Mouse (Mus musculus) 416B (cell line): ENCODE measurements around the gene Slc2a3.

Source experiments
- DNase-seq: peaks from one replicate; pipeline ENCODE4 v3.0.0; 2011; ENCODE audit warnings: low read depth

The Slc2a3 gene

DNA sequence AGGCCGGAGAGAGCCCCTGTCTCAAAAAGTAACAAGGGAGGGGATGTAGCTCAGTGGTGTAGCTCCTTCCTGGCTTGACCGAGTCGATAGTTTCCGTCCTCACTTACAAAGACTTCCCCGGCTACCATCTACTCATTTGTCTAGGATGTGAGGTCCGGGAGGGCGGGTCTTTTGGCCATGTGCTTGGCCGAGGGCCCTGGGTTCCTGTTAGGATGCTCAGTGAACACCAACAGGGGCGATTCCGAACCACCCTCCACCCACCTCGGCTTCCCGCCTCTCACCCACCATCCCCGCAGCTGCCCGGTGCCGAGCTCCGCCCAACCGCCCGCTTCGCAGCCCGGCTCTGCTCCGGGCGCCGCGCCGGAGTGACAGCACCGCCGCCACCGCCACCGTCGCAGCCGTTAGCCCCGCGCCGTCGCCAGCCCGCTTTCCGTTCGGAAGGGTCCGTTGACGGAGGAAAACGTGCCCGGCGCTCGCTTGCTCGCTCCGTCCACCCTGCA lies at the start of gene Slc2a3:
TSS of gene Slc2a3 (minus strand) at position 340 of the 500 bp plus-strand sequence.
- peak; percentile 96 for DNase-seq

DNA sequence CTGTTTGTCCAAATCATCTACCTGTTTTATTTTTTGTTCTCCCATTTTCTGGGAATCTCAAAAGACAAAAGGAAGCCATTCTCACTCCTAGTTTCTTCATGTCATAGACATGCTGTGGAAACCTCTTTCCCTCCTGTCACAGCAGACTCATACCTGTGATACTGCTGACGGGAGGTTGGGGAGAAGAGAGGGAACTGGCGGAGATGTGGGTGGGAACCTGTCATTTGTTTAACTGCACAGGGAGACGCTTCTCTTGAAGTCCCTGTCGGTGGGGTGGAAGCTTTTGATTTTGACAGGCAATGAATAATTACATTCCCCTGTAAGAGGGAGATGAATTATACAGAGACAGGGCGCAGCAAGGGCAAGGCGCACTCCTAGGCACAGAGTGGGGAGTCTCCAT lies 42.3 kb upstream of the Slc2a3 start:
- DNase-seq, result no peak

DNA sequence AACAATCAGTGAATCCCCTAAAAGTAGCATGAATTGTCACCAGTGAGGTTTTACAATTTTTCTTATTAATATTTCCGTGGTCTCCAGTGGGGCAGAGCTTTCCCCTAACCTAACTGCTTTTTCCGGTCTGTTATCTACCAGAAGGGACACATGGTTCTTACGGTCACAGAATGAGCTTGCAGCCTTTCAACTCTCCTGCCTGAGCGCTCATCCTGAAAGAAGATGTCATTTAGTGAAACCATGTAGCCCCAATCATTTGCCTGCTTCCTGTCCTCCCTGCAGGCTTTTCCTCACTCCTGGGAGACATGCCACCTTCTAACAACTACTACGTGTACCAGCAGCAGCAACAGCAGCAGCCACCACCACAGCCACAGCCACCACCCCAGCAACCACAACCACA lies 36.1 kb upstream of the Slc2a3 start:
- no peak for DNase-seq

DNA sequence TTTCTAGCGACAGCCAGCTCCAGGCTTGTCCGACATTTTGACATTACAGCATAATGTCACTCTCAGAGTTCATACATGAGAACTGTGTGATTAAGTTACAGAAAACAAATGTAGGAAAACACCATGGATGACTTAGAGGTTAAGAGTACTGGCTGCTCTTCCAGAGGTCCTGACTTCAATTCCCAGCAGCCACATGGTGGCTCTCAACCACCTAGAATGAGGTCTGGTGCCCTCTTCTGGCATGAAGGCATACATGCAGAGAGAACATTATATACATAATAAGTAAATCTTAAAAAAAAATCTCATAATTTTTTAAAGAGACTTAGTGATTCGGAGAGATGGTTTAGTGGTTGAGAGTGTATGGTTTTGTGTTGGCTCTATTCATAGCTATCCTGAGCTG lies 35.5 kb upstream of the Slc2a3 start:
- DNase-seq, result no peak

DNA sequence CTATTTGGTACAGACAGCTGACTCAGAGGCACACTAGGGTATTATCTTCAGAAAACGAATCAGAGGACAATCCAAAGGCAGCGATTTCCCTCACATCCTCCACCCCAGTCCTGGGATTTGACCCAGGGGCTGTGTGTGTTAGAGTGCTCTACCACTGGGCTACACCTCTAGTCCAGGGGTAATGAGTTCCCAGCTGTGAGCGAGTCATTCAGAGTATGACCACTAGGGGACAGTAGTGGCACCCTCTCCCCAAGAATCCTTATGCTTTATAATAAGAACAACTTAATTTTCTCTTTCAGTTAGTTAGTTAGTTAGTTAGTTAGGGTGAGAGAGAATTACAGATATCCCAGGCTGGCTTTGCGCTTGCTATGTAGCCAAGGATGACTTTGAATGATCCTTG lies 32.9 kb upstream of the Slc2a3 start:
- DNase-seq, result peak; percentile 78

DNA sequence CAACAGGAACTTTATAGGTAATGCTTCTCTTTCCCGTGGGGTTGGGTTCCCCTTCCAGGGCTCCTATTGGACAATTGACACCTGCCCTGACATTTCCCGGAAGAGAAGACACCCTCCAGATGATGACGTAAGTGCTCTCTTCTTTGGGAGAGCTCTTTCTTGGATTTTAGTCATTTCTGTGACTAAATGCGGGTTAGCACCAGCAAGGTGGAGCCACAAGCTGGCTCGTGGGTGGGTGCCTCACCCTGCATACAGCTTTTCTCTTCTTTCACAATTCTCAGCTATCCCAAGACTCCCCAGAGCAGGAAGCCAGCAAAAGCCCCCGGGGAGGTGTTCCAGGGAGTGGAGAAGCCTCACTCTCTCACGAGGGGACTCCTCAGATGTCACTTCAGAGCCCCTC lies 31.4 kb upstream of the Slc2a3 start:
- DNase-seq, result no peak

DNA sequence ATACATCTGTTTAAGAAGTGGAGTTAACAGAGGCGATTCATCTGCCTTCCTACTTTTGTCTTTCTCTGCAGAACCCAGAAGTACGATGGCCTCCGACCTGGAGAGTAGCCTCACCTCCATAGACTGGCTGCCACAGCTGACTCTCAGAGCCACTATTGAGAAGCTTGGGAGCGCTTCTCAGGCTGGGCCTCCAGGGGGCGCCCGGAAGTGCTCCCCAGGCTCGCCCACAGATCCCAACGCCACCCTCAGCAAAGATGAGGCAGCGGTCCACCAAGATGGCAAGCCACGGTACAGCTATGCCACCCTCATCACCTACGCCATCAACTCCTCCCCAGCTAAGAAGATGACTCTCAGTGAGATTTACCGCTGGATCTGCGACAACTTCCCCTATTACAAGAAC lies 26.6 kb upstream of the Slc2a3 start:
- DNase-seq, result peak; percentile 50

DNA sequence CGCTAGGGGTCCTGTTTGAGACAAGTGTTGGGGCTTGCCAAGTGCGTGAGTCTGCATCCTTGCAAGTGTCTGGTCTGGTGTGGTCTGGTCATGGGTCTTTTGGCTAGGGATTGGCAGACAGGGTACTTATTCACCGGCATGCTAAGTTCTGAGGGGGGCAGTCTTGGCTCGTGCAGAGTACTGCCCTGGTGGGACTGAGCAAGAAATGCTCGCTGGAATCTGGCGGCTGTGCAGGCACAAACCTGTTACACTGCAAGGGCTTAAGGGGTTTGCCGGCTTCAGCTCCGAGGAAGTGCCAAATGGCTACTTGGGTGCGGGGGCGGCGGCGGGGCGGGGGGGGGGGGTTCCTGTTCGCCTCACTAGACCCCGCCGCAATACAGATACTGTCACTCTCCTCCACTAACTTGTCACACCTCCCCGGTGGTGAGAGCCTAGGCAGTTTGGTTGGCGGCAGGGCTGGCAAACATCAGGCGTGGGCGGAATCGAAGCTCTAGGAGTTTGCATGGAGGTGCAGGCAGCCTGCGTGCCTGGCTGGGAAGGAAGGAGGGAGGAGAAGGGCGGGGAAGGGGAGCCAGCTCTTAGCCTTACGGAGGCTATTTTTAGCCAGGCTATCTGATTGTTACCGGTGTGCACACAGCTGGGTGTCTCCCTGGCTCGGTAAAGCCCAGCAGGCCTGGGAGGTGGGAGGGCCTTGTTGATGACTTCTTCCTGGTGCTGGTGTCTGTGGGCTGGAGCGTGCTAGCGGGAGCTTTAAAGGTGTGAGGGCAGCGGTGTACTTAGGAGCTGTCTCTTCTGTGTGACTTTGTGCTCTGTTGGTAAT lies 24.7 kb upstream of the Slc2a3 start:
- DNase-seq, result peak; percentile 75

DNA sequence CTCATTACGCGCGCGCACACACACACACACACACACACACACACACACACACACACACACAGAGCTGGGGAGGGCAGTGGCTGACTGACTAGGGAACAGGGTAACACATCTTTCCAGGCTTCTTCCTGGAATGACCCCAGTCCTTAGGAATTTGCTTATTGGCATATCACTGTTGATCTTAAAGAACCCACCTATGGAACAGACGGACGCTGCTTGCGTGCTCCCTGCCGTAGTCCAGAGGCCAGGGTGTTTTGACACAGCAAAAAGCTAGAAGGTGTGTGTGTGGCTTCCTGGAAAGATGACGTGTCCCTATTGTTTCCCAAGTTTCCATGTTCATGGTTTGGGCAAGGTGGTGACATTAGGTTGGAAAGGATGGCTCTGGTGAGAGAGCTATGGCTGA lies 23.7 kb upstream of the Slc2a3 start:
- no peak for DNase-seq

DNA sequence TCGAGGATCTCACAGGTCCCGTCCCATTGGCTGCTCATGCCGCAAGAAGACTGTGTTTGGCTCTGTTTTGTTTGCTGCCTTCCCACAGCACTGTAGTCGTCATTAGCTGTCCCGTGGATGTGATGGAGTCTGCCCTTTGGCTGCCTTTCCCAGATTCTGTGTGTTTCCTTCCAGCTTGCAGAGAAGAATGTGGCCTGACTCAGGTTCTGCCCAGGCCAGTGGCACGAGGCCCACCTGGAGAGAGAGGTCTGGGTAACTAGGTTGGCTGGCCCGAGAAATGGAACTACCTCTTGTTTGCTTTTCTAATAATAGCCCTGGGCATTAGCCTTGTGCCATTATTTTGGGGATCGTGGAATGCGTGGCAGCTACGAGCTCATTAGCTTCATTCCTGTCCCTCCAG lies 22.6 kb upstream of the Slc2a3 start:
- DNase-seq, result no peak

DNA sequence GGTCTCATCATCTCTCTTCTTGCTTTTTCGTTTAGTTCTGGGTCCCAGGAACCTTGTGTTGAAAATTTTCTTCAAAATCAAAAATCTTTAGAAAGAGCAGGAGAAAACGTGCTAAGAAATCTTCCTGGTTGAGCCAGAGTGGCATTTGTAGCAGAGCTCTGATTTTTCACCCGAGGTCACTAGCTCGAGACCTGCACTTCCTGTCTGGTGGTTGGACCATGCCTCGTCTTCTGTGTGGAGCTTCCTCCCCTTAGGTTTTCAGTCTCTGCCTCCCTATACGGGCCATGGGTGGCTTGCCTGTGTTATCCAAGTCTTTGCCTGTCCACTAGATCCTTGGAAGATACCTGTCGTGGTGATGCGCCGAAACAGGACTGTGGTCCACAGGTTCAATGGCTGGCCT lies 20.4 kb upstream of the Slc2a3 start:
- no peak for DNase-seq

DNA sequence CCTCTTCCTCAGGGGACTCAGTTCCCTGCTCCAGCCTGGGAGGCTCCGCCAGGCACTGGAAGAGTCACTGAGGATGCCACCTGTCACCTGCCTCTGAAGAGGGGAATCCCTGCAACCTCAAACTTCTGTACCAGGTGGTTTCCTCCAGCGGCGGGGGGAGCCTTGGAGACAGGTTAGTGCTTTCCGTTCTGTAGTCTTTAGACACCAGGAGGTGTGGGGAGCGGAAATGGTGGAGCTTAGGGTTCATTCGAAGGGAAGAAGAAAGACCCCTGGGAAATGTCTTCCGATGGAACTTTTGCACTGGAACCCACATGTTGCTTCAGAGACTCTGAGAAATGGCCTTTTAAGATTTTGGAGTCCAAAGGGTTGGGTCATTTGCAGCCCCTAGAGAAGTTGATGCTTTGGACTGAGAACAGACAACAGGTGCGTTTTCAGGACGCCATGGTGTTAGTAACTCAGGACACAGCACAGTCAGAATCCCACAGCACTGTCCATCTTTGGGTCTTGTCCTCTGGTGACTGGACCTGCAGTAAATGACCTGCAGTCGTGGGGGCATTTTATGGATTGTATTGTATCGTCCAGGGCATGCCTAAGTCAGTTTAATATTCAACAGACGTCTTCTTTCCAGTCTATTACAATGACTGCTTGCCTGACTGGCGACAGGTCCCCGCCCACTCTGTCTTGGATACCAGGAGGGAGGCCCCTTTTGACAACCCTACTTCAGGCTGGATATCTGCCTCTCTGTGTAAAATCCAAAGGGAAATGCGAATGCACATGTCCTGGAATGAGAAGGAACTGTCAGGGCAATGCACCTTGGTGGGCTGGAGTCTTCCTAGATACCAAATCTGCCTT lies 19.6 kb upstream of the Slc2a3 start:
- no peak for DNase-seq

DNA sequence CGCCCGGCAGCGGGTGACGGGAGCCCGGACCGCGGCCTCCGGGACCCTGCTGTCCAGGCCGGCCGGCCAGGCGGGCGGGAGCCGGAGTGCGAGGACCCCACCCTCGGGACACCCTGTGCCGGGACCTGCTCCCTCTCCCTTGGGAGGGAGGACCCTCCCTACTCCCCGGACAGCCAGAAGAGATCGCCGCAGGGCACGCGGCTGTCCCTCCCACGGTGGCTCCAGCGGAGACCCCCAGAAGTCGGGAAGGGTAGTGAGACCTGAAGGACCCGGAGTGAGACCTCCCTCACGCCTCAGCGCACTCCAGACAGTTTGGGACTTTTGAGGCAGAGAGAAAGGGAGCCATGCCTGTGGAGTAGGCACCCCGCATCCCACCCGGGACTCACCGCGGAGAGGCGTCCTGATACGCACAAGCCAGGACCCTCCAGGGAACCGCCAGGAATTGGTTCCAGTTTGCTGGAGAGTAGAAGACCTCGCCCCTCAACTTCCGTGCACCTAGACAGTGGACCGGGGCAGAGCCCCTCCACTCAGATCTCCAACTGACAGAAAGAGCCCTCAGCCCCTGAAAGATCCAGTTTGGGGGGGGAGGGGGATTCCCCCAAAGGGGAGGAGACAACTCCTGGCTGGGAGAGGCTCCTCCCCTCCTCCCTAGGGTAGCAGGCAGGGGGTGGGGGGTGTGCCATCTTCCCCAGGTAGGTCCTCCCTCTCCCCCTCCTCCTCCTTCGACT lies 18.8 kb upstream of the Slc2a3 start:
- no peak for DNase-seq

DNA sequence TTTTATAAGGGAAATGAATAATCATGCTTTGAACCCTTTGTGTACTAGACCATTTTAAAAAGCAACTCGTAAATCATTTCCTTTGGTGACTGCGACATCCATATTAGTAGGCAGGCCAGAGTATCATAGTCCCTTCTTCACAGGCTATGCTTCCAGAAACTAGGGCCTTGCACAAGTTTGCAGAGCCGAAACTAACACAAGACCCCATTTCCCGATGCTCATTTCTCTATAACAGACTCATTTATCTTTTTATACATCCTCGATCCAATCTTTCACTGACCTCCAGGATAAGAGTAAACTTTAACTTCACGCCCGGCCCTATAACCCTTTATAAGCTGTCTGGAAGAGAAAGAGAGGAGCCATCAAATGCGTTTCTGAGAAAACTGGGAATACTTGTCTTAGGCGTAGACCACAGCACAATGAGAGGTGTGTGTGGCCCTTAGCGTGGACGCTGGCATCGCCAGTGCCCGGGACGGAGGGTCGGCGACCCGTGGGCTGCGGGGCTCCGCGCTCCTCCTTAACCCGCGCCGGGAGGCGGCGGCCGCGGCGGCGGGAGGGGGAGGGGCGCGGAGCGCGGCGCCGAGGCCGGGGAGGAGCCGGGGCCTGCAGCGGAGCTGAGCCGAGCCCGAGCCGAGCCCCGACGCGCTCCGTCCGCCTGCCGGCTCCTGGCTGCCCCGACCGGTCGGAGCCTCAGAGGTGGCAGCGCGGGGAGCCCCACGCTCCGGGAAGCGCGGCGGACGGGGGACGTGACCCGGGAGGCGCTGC lies 18.0 kb upstream of the Slc2a3 start, which contains the start of gene Foxj2:
TSS of gene Foxj2 (plus strand) at position 609 of the 765 bp plus-strand sequence.
- DNase-seq, result peak; percentile 53

DNA sequence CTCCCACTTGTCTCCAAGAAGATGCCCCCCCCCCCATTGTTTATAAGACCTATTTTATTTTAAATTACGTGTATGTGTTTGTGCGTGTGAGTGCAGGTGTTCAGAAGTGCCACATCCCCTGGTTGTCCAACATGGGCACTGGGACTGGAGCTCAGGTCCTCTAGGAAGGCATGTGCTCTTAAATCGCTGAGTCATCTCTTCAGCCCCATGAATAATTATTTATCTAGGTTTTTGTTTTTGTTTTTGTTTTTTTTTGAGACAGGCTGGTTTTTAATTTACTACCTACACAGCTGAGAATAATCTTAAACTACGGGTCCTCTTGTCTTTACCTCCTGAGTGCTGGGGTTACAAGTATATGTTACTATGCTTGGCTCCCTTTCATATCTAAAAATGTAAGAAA lies 12.2 kb upstream of the Slc2a3 start:
- no peak for DNase-seq

DNA sequence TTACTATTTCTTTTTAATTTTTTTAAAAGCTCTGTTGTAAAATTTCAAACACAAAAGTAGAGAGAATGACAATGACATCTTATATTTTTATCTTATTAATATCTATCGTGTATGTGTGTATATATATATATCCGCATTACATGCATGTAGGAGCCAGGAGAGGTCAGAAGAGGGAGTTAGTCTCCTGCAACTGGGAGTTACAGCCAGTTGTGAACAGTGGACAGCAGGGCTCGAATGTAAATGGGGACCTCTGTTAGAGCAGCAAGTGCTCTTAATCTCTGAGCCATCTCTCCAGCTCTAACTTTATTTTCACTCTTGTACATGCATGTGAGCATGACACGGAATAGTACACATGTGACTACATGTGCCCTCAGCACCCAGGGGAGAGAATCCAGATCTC lies 11.3 kb upstream of the Slc2a3 start:
- DNase-seq, result peak; percentile 76

DNA sequence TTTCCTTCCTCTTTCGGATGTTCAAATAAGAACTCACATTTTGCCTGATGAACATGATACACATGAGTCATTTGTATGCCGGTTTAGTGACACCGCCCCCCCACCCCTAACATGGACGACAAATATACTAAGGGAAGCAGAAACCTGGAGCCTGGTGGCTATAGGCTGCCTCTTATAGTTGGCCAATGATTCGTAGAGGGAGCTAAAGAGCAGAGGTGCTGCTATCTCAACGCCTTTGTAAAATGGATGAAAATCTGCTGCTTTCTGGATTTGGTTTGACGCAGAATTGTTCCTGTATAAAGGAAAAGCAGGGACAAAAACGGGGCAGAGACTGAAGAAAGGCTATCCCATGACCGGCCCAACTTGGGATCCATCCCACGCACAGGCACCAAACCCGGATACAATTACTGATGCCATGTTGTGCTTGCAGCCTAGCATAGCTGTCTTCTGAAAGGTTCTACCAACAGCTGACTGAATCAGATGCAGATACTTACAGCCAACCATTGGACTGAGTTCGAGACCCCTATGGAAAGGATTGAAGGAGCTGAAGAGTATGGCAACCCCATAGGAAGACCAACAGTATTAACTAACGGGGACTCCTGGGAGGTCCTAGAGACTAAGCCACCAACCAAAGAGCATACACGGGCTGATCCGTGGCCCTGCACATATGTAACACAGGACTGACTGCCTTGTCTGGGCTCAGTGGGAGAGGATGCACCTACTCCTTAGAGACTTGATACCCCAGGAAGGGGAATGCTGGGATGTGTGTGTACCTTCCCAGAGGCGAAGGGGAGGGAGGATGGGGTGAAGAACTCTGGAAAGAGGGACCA lies 10.5 kb upstream of the Slc2a3 start:
- DNase-seq, result peak; percentile 94

DNA sequence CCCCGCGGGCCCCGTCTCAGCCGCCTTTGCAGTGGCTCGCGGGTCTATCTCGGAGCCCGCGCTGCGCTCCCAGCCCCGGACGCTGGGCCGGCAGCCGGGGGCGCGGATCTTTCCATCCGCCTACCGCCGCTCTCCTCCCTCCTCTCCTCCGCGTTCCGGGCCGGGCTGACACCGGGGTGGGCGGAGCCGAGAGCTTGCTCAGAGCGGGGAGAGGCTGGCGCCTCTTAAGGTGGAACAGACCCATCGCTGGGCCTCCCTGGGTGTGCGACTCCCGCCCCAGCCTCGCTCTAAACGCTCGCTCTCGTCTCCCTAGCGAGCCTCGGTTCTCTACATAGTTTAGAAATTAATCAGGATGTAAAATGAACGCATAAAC lies 9.8 kb upstream of the Slc2a3 start:
- peak; percentile 92 for DNase-seq

DNA sequence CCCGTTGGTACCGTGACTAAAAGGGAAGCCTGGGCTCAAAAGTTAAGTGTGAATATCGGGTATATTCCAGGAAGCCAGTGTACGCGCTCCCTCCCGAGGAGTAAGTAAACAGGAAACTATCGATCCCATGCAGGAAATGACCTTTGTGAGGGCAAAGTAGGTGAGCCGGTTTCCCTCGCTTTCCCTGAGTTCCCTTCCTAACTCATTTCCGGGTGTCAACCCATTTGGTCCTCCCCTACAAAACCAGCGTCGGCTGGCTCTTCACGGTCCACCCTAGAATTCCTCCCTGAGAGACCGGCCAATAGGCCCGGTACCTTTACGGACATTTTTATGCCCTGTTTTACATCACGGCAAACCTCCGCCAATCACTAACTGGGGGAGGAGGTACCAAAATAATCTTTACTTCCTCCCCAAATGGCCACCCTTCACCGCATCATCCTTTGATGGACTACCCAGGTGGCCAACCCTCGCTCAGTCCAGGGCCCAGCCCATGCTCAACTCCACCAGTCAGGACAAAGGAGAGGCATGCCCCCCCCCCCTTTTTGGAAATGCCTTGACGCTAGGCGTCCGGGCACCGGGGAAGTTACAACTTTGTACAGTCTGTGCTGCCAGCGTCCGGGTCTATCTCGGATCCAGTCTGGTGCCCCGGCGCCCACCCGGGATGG lies 9.3 kb upstream of the Slc2a3 start:
- DNase-seq, result peak; percentile 100

DNA sequence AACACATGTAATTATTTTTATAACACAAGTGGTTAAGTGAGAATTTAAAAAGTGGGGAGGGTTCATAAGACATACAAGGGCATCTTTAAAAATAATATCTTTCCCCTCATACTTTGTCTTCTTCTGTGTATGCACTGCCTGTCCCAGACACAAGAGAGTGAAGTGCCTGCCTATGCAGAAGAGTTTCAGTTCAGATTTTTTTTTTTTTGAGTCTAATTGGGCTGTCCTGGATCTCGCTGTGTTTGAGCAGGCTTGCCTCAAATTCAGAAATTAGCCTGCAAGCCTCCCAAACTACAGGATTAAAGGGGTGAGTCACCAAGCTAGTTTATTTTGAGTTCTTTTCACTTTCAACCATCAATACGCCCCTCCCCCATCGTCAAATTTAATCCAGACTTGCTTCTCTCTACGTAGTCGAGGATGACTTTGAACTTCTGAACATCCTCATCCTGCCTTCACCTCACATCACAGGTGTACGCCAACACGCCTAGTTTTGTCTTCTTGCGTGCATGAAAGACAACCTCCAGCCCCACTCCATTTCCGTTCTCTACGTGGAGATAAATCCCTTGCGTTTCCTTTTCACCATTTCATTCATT lies 8.7 kb upstream of the Slc2a3 start:
- no peak for DNase-seq
